Mouse (Mus musculus) CH12.LX (cell line): ENCODE results near the gene Myo9b. TPM values are rescaled to one million over a fixed set of nuclear protein-coding genes. Genes with fewer than 3 reads are reported as not detected.

ENCODE experiments used
- DNase-seq: peaks from one replicate; pipeline ENCODE4 v3.0.0-alpha.2; 2013; ENCODE audit errors: extremely low read depth
- H3K27ac ChIP-seq: 2 replicates; pipeline ENCODE4 v1.5.1; 2012; ENCODE audit warnings: low read depth, mild to moderate bottlenecking, control low read depth, moderate library complexity; ENCODE audit not compliant: insufficient read depth
- H3K27me3 ChIP-seq: replicated peaks from 2 replicates; pipeline ENCODE3; 2012; ENCODE audit warnings: inconsistent platforms
- H3K36me3 ChIP-seq, 2 experiments: replicated peaks in 1 of 2; 2 replicates each; pipeline versions ENCODE3 to v1.6.1; 2012; ENCODE audit warnings: inconsistent platforms in 1 of 2, low read length in 1 of 2, mild to moderate bottlenecking in 1 of 2, mixed read lengths in 1 of 2, moderate library complexity in 1 of 2; ENCODE audit not compliant: control insufficient read depth in 1 of 2, insufficient read depth in 1 of 2
- H3K4me1 ChIP-seq, 2 experiments: 2 replicates each; pipeline ENCODE4 v1.6.1; 2012; ENCODE audit warnings: inconsistent platforms in 1 of 2, moderate library complexity in 1 of 2; ENCODE audit not compliant: insufficient read depth in 2 of 2, control insufficient read depth in 1 of 2
- H3K4me2 ChIP-seq: 2 replicates; pipeline ENCODE4 v1.6.1; 2012; ENCODE audit warnings: low read depth, mild to moderate bottlenecking, control low read depth; ENCODE audit not compliant: poor library complexity, insufficient read depth, severe bottlenecking
- H3K4me3 ChIP-seq, 3 experiments: fragments of 150-350 bp in 1 of 3; sonication (generic) in 1 of 3; replicated peaks in 1 of 3; 2 replicates each; pipeline versions ENCODE3 to v1.5.1; 2011 to 2012; ENCODE audit warnings: low read depth in 2 of 3, low read length in 2 of 3, mild to moderate bottlenecking in 2 of 3, moderate library complexity in 2 of 3, control low read depth in 1 of 3, improper control_type of control experiment in 1 of 3, inconsistent platforms in 1 of 3, mixed read lengths in 1 of 3; ENCODE audit not compliant: poor library complexity in 1 of 3
- H3K79me2 ChIP-seq: replicated peaks from 2 replicates; pipeline ENCODE4 v1.6.1; 2012; ENCODE audit warnings: mild to moderate bottlenecking, moderate library complexity; ENCODE audit not compliant: control insufficient read depth, poor library complexity, insufficient read depth, severe bottlenecking; ENCODE audit errors: extremely low read depth
- H3K9ac ChIP-seq: 2 replicates; pipeline ENCODE4 v1.6.1; 2012; ENCODE audit warnings: low read depth, mild to moderate bottlenecking, control low read depth, moderate library complexity; ENCODE audit not compliant: insufficient read depth
- H3K9me3 ChIP-seq: replicated peaks from 2 replicates; pipeline ENCODE3; 2012; ENCODE audit warnings: low read length, inconsistent platforms, mixed read lengths
- MEF2A ChIP-seq: IDR thresholded peaks from 2 replicates; pipeline ENCODE4 v1.6.1; 2014; ENCODE audit warnings: low read depth, mild to moderate bottlenecking, inconsistent platforms, low read length, improper control_type of control experiment, borderline replicate concordance
- SMC3 ChIP-seq: IDR thresholded peaks from 2 replicates; pipeline ENCODE4 v1.6.1; 2011; ENCODE audit warnings: low read depth, low read length, improper control_type of control experiment
- dilution Hi-C: fragments of 300-500 bp; cut with MboI; formaldehyde crosslinking; loops from 2 replicates; pipeline ENCODE4 v1.14.3; 2020; ENCODE audit warnings: low sequenced_read_pairs; ENCODE audit not compliant: extremely low pct_unique_long_range_greater_than_20kb, extremely low pct_ligation_motif_present
- in situ Hi-C: fragments of 300-500 bp; cut with MboI; formaldehyde crosslinking; loops from 3 replicates; pipeline ENCODE4 v1.14.3; 2019; ENCODE audit warnings: low sequenced_read_pairs, low pct_ligation_motif_present, low pct_unique_long_range_greater_than_20kb, mixed read lengths
- polyA plus RNA-seq: library from polyadenylated mRNA; unstranded; fragments of >175 nt; gene quantifications from 2 replicates; pipeline ENCODE4 v1.2.1, GENCODE M21; 2012; ENCODE audit warnings: low read depth; ENCODE audit not compliant: insufficient read length
- total RNA-seq, 2 experiments: library from RNA; depleted of rRNA; stranded (reverse); fragments of 300-350 nt in 1 of 2; fragments of >200 nt in 1 of 2; gene quantifications; 2 replicates each; pipeline ENCODE4 v1.2.3; 2012 to 2014

Myo9b gene
- total and polyA plus RNA-seq, 3 experiments = 14.2 to 36.2 (median 29.0) TPM

DNA sequence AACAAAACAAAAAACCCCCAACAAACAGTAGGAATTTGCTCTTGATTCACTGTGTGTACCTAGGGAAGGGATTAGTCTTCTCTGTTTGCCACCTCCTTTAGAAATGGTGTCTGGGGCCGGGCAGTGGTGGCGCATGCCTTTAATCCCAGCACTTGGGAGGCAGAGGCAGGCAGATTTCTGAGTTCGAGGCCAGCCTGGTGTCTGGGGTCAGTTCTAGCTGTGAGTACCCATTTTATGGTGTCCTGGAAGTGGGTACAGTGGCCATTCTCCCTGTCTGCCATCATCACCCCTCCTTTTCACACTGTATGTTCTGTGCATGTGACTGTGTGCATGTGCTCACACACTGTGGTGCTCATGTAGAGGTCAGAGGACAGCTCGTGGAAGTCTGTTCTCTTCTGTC, 135.7 kb downstream of the Myo9b start:
- H3K9ac ChIP-seq = no peak overlapping the region
- dilution Hi-C loops = no loop called here
- no peak overlapping the region for H3K27ac ChIP-seq
- H3K36me3 ChIP-seq = peaks cover 36 to 57% of the 10 kb centered on the region in 2 experiments
- in situ Hi-C loops = loop anchor here (5.0 kb wide), 1 partner anchor 36 kb away; the partner anchor contains the start of gene Ocel1
- TF ChIP-seq SMC3 (no peak), MEF2A (no peak)
- DNase-seq = no peak
- H3K4me3 ChIP-seq = no peak overlapping the region
- H3K4me1 ChIP-seq = peaks cover 17 to 40% of the 10 kb centered on the region in 2 experiments
- H3K27me3 ChIP-seq = no peaks in the 10 kb centered on the region
- no peak overlapping the region for H3K4me2 ChIP-seq
- peaks cover 7% of the 10 kb centered on the region; the same call in 1 of the 2 replicates for H3K79me2 ChIP-seq
- no peaks in the 10 kb centered on the region for H3K9me3 ChIP-seq

Other genes with a start within 250 kb of the Myo9b start
- 25.1 and 33.7 TPM in 2 replicates for gene Haus8, start 220 bp downstream of the Myo9b start, total RNA-seq (2012; rRNA removed)
- gene Haus8, start 220 bp downstream of the Myo9b start, total RNA-seq (2014; rRNA removed) = 21.0 and 25.2 TPM in 2 replicates
- 30.3 and 40.5 TPM in 2 replicates for gene Haus8, start 220 bp downstream of the Myo9b start, polyA plus RNA-seq
- 118 and 130 TPM in 2 replicates for gene Use1, start 94.1 kb downstream of the Myo9b start, total RNA-seq (2012; rRNA removed)
- gene Use1, start 94.1 kb downstream of the Myo9b start, total RNA-seq (2014; rRNA removed) = 69.6 and 78.4 TPM in 2 replicates
- gene Use1, start 94.1 kb downstream of the Myo9b start, polyA plus RNA-seq = 98.7 and 111 TPM in 2 replicates
- 7.1 and 8.9 TPM in 2 replicates for gene Ocel1, start 98.6 kb downstream of the Myo9b start, total RNA-seq (2012; rRNA removed)
- gene Ocel1, start 98.6 kb downstream of the Myo9b start, total RNA-seq (2014; rRNA removed) = 4.4 and 4.8 TPM in 2 replicates
- gene Ocel1, start 98.6 kb downstream of the Myo9b start, polyA plus RNA-seq = 4.5 and 7.4 TPM in 2 replicates
- 25.2 and 25.3 TPM in 2 replicates for gene Nr2f6, start 109.2 kb downstream of the Myo9b start, total RNA-seq (2012; rRNA removed)
- gene Nr2f6, start 109.2 kb downstream of the Myo9b start, total RNA-seq (2014; rRNA removed) = 11.8 and 13.1 TPM in 2 replicates
- gene Nr2f6, start 109.2 kb downstream of the Myo9b start, polyA plus RNA-seq = 14.2 and 15.6 TPM in 2 replicates
- gene Ushbp1, start 123.1 kb downstream of the Myo9b start, total RNA-seq (2012; rRNA removed) = not detected in 2 replicates
- not detected in 2 replicates for gene Ushbp1, start 123.1 kb downstream of the Myo9b start, total RNA-seq (2014; rRNA removed)
- not detected in 2 replicates for gene Ushbp1, start 123.1 kb downstream of the Myo9b start, polyA plus RNA-seq
- gene Babam1, start 124.1 kb downstream of the Myo9b start, total RNA-seq (2012; rRNA removed) = 66.0 and 67.3 TPM in 2 replicates
- 47.6 and 56.7 TPM in 2 replicates for gene Babam1, start 124.1 kb downstream of the Myo9b start, total RNA-seq (2014; rRNA removed)
- gene Babam1, start 124.1 kb downstream of the Myo9b start, polyA plus RNA-seq = 132 and 137 TPM in 2 replicates
- 17.9 and 24.7 TPM in 2 replicates for gene Ankle1, start 133.3 kb downstream of the Myo9b start, total RNA-seq (2012; rRNA removed)
- gene Ankle1, start 133.3 kb downstream of the Myo9b start, total RNA-seq (2014; rRNA removed) = 9.0 and 9.4 TPM in 2 replicates
- gene Ankle1, start 133.3 kb downstream of the Myo9b start, polyA plus RNA-seq = 17.4 and 17.6 TPM in 2 replicates
- 28.2 and 33.2 TPM in 2 replicates for gene Abhd8, start 190.9 kb downstream of the Myo9b start, total RNA-seq (2012; rRNA removed)
- gene Abhd8, start 190.9 kb downstream of the Myo9b start, total RNA-seq (2014; rRNA removed) = 8.5 and 8.9 TPM in 2 replicates
- gene Abhd8, start 190.9 kb downstream of the Myo9b start, polyA plus RNA-seq = 5.2 and 6.0 TPM in 2 replicates
- 150 and 180 TPM in 2 replicates for gene Mrpl34, start 192.2 kb downstream of the Myo9b start, total RNA-seq (2012; rRNA removed)
- gene Mrpl34, start 192.2 kb downstream of the Myo9b start, total RNA-seq (2014; rRNA removed) = 80.1 and 94.4 TPM in 2 replicates
- gene Mrpl34, start 192.2 kb downstream of the Myo9b start, polyA plus RNA-seq = 123 and 133 TPM in 2 replicates
- 59.3 and 62.8 TPM in 2 replicates for gene Dda1, start 196.5 kb downstream of the Myo9b start, total RNA-seq (2012; rRNA removed)
- gene Dda1, start 196.5 kb downstream of the Myo9b start, total RNA-seq (2014; rRNA removed) = 49.8 and 57.4 TPM in 2 replicates
- gene Dda1, start 196.5 kb downstream of the Myo9b start, polyA plus RNA-seq = 65.8 and 78.1 TPM in 2 replicates
- gene Ano8, start 213.2 kb downstream of the Myo9b start, total RNA-seq (2012; rRNA removed) = 5.5 and 6.7 TPM in 2 replicates
- gene Ano8, start 213.2 kb downstream of the Myo9b start, total RNA-seq (2014; rRNA removed) = 1.8 and 1.9 TPM in 2 replicates
- gene Ano8, start 213.2 kb downstream of the Myo9b start, polyA plus RNA-seq = 1.8 and 2.1 TPM in 2 replicates
- 26.7 and 29.0 TPM in 2 replicates for gene Gtpbp3, start 215.4 kb downstream of the Myo9b start, total RNA-seq (2012; rRNA removed)
- gene Gtpbp3, start 215.4 kb downstream of the Myo9b start, total RNA-seq (2014; rRNA removed) = 19.5 and 20.7 TPM in 2 replicates
- gene Gtpbp3, start 215.4 kb downstream of the Myo9b start, polyA plus RNA-seq = 17.4 and 21.6 TPM in 2 replicates
- 0.04 TPM in 1 of 2 replicates, not detected in the other for gene Plvap, start 239.0 kb downstream of the Myo9b start, total RNA-seq (2012; rRNA removed)
- gene Plvap, start 239.0 kb downstream of the Myo9b start, total RNA-seq (2014; rRNA removed) = not detected in 2 replicates
- 0.27 and 0.37 TPM in 2 replicates for gene Plvap, start 239.0 kb downstream of the Myo9b start, polyA plus RNA-seq